Mouse (Mus musculus) adrenal gland, adult 18-20 months (tissue): Measurements from ENCODE around the gene Bmi1. TPM values are rescaled to one million over a fixed set of nuclear protein-coding genes. Genes with fewer than 3 reads are reported as not detected.

Source experiments
- DNase-seq, 2 experiments: peaks; one replicate each; pipeline ENCODE4 v3.0.0; 2021 to 2022; ENCODE audit warnings: low spot score in 2 of 2
- total RNA-seq, 2 experiments: library from RNA; stranded (reverse); gene quantifications; 1 replicate in 1 of 2; 2 replicates in 1 of 2; pipeline ENCODE4 v1.2.3; 2021

The Bmi1 gene
- total RNA-seq, 2 experiments from 2014 or later = 63.8 to 81.4 TPM

GRCm38 (mm10) chr2:18686826-18687519, 10.2 kb downstream of the Bmi1 start:
- DNase-seq = no peak

DNA sequence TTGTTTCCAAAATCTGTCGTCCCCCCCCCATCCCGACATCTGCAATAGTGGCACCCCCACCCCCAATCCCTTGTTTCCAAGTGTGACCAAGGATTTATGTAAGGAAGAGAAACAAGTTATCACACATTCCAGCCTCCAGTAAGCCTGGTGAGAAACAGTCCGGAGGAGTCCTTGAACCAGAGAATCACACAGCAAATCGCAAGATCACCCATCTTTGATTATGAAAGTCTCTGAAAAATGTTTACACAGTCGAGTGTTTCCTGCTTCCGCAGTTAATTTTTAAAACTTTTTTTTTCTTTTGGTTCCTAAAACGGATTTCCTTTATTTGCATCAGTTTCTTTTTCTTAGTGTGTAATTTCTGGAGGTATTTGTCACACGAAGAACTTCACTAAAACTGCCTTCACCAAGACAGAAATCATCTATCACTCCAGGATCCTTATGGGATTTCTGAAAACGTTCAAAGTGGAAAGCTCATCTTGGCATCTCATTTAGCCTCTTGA, 10.9 kb downstream of the Bmi1 start:
- DNase-seq = no peak

DNA sequence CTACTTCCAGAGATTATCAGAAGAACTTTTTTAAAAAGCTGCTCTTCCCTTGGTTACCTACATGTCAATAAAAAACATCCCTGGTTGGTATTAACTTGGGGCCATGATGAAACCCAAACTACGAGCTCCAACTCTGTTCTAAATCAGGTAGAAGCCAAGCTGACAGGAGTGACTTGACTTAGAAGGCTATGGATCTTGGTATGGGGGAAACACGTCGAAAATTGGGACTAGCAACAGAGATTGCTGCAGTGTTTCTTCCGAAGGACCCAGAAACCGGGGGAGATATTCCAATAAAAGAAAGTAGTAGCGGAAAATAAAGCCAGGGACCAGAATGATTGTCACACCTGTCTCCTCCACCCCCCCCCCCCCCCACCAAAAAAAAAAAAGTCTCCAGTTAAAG, 11.5 kb downstream of the Bmi1 start:
- no peak for DNase-seq

GRCm38 (mm10) chr2:18688708-18689063, 11.9 kb downstream of the Bmi1 start:
- peak; percentile 45 to 59 for DNase-seq

DNA sequence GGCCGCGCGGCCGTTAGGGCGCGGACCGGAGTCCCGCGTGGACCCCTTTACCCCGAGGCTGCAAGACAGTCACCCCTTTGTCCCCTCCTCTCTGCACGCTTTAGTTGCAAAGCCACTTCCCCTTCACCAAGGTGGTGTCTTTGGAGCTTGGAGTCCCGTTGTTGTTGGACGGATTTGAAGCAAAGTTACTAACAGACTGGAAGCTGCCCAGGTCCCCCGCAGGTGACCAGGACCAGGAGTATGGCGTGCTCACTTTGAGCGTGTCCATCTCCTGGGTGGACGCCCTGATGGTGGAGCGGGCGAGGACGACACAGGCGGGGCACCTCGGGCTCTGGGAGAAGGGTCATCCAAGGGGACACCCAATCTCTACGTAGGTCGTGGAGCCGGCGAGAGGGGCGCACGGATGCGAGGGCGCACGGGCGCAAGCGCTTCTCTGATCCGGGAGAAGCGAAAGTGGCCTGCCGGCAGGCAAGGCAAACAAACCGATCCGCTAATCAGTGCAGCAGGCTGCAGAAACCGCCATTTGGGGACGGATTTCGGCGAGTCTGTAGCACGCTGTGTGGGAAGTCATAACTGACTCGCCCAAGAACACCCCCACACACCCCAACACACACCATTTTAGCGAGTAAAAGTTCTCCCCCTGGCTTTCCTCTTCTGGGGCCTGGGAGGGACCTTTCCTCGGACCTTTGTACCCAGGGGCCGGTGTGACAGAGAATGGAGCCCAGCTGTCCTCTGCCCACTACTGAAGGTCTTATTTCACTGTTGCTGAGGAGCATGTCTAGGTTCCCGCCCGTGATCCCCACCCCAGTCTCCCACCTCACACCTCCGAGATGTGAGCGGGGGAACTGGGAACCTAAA, 12.5 kb downstream of the Bmi1 start:
- DNase-seq = peak; percentile 32 to 52

GRCm38 (mm10) chr2:18690055-18690691, 13.4 kb downstream of the Bmi1 start:
- DNase-seq = peak; percentile 35

DNA sequence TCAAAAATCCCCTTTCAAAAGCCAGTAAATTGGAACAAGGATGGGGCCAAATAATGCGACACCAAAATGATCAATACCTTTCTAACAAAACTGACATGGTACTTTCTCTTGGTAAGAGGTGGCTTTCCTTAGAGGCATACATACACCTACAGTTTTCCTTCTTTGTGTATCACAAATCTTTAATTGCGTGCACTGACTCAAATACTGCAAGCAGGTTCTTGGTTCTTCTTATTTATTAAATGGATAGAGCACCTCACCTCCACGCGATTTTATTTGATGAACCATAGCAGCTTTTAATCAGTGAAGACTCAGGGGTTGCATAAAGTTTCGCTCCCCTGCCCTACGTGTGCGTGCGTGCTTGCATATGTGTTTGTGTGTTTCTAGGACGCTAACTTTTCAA, 13.9 kb downstream of the Bmi1 start:
- DNase-seq = no peak

GRCm38 (mm10) chr2:18692031-18692430, 15.2 kb downstream of the Bmi1 start:
- DNase-seq = no peak

- DNase-seq = no peak
Observed at GRCm38 (mm10) chr2:18692548-18692947, 15.7 kb downstream of the Bmi1 start.

GRCm38 (mm10) chr2:18693491-18693870, 16.7 kb downstream of the Bmi1 start:
- no peak for DNase-seq

DNA sequence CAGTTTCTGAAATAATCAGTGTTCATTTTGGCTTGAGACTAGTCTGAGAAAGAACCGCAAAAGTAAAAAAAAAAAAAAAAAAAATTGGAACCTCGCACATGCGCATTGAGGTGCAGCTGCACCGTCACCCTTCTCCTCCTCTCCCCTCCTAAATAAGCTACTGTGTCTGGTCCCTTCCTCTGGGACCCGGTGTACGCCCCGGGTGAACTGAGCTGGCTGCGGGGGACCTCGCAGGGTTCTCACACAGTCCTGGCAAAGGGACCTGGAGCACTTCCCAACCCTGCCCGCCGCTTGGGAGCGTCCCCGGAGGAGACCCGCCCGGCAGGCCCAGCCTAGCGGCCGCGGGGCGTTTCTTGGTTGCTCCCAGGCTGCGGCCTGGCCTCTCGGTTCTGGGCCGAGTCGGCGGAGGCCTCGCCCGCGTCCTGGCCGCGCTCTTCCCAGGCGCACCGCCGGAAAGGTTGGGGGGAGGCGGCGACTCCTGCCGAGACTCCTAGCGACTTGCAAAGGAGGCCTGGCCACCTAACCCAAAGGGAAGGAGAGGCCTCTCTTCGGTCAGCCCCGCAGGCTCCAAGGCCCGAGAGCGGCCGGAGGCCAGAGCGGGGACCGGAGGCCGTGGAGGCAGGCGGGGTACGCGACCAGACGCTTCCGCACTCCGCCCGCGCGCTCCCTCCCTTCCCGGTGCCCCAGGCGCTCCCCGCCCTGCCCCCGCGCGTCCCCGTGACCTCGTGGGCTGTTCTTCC, 17.2 kb downstream of the Bmi1 start, which contains the start of gene Spag6:
Spag6 (plus strand) TSS at position 162 of the 740 bp plus-strand sequence.
- peak; percentile 68 to 77 for DNase-seq

DNA sequence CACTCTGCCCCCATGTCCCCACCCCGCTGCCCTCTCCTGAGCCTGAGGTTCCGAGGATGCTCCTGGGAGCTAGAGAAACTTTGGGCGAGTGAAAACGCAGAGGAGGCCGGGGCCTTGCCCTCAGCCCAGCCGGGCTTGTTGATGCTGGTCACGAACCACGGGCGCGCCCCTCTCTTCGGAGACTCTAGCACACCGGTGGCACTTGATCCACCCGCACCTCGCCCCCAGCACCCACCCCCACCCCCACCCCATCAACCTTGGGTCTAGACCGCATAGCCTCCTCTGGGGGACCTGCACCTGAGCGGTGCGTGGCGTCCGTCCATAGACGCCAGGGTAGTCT, 17.8 kb downstream of the Bmi1 start:
- no peak for DNase-seq

- DNase-seq = no peak
Observed at GRCm38 (mm10) chr2:18695163-18695562, 18.3 kb downstream of the Bmi1 start.

- no peak for DNase-seq
Observed at GRCm38 (mm10) chr2:18695629-18696150, 18.9 kb downstream of the Bmi1 start.

- no peak for DNase-seq
Observed at GRCm38 (mm10) chr2:18697591-18698244, 20.9 kb downstream of the Bmi1 start.

DNA sequence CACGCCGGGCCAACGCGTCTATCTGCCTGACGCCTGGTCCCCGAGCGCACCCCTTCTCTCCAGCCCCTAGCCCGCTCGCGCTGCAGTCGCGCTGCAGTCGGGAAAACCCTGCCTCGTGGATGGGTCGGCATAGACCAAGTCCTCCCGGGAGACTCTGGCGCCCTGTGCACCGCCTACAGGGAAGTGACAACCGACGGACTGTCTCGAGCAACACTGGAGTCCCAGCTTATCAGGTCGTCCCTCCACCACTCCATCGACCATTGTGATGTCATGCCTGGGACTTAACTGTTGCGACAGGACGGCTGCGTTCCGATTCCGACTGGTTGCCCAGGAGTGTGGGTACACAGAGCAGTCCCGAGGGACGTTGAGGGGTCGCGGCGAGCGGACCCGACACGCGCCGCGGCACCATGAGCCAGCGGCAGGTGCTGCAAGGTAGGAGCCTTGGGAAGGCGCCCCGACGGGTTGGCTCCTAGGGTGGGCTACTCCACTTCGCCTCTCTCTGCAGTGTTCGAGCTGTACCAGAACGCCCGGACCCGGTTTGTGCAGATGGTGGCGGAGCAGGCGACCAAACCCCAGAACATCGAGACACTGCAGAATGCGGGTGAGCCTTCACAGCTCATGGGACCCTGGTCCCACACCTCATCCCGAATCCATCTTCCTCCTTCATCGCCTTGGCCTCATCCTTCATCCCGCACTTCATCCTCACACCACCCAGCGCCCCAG, 22.0 kb downstream of the Bmi1 start:
- DNase-seq = peak; percentile 5 to 31

DNA sequence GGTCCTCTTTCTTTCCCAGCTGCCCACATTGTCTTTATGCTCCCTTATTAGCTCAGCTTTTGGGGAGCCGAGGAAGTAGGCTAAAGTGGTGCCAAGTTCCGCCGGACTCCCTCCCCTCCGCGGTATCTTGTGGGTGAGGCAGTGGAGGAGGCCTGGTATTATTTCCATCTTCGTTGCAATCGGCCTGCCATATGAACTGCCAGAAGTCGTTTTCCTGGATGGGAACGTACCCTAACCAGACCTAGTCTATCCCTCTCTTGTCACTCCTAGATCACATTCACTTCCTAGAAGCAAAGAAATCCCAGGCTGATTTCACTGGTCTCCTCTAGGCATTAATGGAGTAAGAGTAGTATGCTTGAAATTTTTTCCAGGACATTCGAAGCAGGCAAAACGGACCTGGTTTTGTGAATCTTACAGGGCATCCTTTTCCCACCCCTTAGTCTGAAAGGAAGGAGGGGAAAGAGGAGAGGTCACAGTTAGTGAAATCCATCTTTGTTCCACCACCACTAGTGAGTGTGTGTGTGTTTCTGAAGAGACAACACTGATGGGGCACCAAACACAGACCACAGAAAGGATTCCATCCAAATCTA, 22.7 kb downstream of the Bmi1 start:
- no peak for DNase-seq

GRCm38 (mm10) chr2:18710356-18710755, 33.5 kb downstream of the Bmi1 start:
- no peak for DNase-seq

GRCm38 (mm10) chr2:18713071-18713470, 36.3 kb downstream of the Bmi1 start:
- DNase-seq = no peak
